Mouse (Mus musculus): ENCODE data around the gene Gm10337.

The Gm10337 gene

GRCm38 (mm10) chr15:102516293-102516692, 12.8 kb downstream of the Gm10337 start:
- intact Hi-C loops (cut with DNase I): loop anchor here (5.0 kb wide), 1 partner anchor 44 kb away; the partner anchor contains the start of gene Pcbp2

GRCm38 (mm10) chr15:102516728-102517404, 13.3 kb downstream of the Gm10337 start, which contains the start of gene Map3k12:
TSS of gene Map3k12 (minus strand) at chr15:102517064.
- intact Hi-C loops (cut with DNase I): loop anchor here (5.0 kb wide), 1 partner anchor 45 kb away; the partner anchor contains the start of gene Pcbp2

- intact Hi-C loops (cut with DNase I): loop anchor here (5.0 kb wide), 1 partner anchor 45 kb away; the partner anchor contains the start of gene Pcbp2
Measured at GRCm38 (mm10) chr15:102517631-102517975, 14.1 kb downstream of the Gm10337 start.

GRCm38 (mm10) chr15:102517976-102518858, 14.7 kb downstream of the Gm10337 start, which contains the start of gene Tarbp2:
TSS of gene Tarbp2 (plus strand) at chr15:102518192.
- intact Hi-C loops (cut with DNase I): loop anchor here (5.0 kb wide), 1 partner anchor 46 kb away; the partner anchor contains the start of gene Pcbp2

GRCm38 (mm10) chr15:102518859-102519201, 15.3 kb downstream of the Gm10337 start:
- intact Hi-C loops (cut with DNase I): loop anchor here (5.0 kb wide), 1 partner anchor 47 kb away; the partner anchor contains the start of gene Pcbp2

GRCm38 (mm10) chr15:102519211-102520141, 16.0 kb downstream of the Gm10337 start:
- intact Hi-C loops (cut with DNase I): loop anchor here (5.0 kb wide), 1 partner anchor 47 kb away; the partner anchor contains the start of gene Pcbp2

- intact Hi-C loops (cut with DNase I): no loop called here
Measured at GRCm38 (mm10) chr15:102520416-102520815, 16.9 kb downstream of the Gm10337 start.

- intact Hi-C loops (cut with DNase I): no loop called here
Measured at GRCm38 (mm10) chr15:102521480-102521879, 18.0 kb downstream of the Gm10337 start.

- intact Hi-C loops (cut with DNase I): loop anchor here (5.0 kb wide), 1 partner anchor 63 kb away; no protein-coding TSS in a partner anchor
Measured at GRCm38 (mm10) chr15:102524892-102525485, 21.5 kb downstream of the Gm10337 start, which contains the start of gene Npff. TSS of gene Npff (minus strand) at chr15:102524942.

GRCm38 (mm10) chr15:102526111-102527002, 22.8 kb downstream of the Gm10337 start:
- intact Hi-C loops (cut with DNase I): loop anchor here (5.0 kb wide), 1 partner anchor 64 kb away; no protein-coding TSS in a partner anchor

- intact Hi-C loops (cut with DNase I): loop anchor here (5.0 kb wide), 1 partner anchor 66 kb away; no protein-coding TSS in a partner anchor
Measured at GRCm38 (mm10) chr15:102527936-102528335, 24.4 kb downstream of the Gm10337 start.

- intact Hi-C loops (cut with DNase I): loop anchor here (5.0 kb wide), 1 partner anchor 66 kb away; no protein-coding TSS in a partner anchor
Measured at GRCm38 (mm10) chr15:102528396-102528795, 24.9 kb downstream of the Gm10337 start.

GRCm38 (mm10) chr15:102530566-102530965, 27.0 kb downstream of the Gm10337 start:
- intact Hi-C loops (cut with DNase I): no loop called here

- intact Hi-C loops (cut with DNase I): no loop called here
Measured at GRCm38 (mm10) chr15:102531586-102531985, 28.1 kb downstream of the Gm10337 start.

- intact Hi-C loops (cut with DNase I): no loop called here
Measured at GRCm38 (mm10) chr15:102532106-102532900, 28.8 kb downstream of the Gm10337 start.

- intact Hi-C loops (cut with DNase I): no loop called here
Measured at GRCm38 (mm10) chr15:102533926-102534325, 30.4 kb downstream of the Gm10337 start.

- intact Hi-C loops (cut with DNase I): no loop called here
Measured at GRCm38 (mm10) chr15:102544801-102545200, 41.3 kb downstream of the Gm10337 start.

- intact Hi-C loops (cut with DNase I): no loop called here
Measured at GRCm38 (mm10) chr15:102546246-102546645, 42.7 kb downstream of the Gm10337 start.
